Mouse (Mus musculus) spleen, adult 2 months (tissue): ENCODE data around the gene Dnajc30.

Experiments used
- CTCF ChIP-seq: fragments of 200-500 bp; IDR thresholded peaks from 2 replicates; pipeline ENCODE4 v1.5.1; 2011; ENCODE audit warnings: mild to moderate bottlenecking, inconsistent platforms; ENCODE audit not compliant: insufficient read depth, insufficient read length, insufficient replicate concordance; ENCODE audit errors: extremely low read depth
- POLR2A ChIP-seq: fragments of 200-500 bp; IDR thresholded peaks from 2 replicates; pipeline ENCODE4 v1.6.1; 2011; ENCODE audit warnings: low read depth, low read length, inconsistent platforms

DNA sequence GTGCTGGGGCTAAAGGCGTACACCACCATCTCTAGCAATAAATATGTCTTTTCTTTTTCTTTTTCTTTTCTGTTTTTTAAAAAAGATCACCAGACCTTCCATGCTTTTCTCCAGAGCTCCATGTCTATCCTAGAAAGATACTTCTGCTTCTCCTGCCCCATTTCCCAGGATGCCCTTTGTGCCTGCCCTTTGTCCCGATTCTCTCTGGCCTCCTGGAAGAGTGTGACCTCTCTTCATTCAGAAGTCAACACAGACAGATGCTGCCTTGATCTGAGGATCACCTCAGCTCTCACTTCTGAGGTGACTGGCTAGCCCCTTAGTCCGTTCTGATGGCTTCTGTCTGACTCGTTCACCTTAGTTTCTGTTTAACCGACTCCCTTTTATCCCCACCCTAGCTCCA, 16.5 kb downstream of the Dnajc30 start:
- TF ChIP-seq POLR2A (no peak), CTCF (no peak)
